Mouse (Mus musculus) urinary bladder, postnatal 14 days (tissue): ENCODE results near the gene Tcap.

Experiments
- DNase-seq: peaks from one replicate; pipeline ENCODE4 v3.0.0; 2021; ENCODE audit warnings: low spot score

Gene Tcap

DNA sequence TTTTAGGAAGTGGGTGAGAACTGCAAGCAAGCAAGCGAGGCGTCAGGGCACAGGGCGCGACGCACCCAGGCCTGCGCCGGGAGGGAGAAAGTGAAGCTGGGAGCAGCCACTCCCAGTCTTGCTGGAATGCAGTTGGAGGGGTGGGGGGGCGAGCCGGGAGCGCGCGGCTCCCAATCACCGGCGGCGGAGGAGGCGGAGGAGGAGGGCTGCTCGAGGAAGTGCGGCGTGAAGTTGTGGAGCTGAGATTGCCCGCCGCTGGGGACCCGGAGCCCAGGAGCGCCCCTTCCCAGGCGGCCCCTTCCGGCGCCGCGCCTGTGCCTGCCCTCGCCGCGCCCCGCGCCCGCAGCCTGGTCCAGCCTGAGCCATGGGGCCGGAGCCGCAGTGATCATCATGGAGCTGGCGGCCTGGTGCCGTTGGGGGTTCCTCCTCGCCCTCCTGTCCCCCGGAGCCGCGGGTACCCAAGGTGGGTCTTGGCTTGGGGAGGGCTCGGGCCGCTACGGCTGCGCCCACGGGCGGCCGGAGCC, 28.7 kb downstream of the Tcap start, which contains the start of gene Erbb2:
Gene Erbb2 (plus strand): TSS at position 198 of the 524 bp plus-strand sequence.
- peak; percentile 86 for DNase-seq

DNA sequence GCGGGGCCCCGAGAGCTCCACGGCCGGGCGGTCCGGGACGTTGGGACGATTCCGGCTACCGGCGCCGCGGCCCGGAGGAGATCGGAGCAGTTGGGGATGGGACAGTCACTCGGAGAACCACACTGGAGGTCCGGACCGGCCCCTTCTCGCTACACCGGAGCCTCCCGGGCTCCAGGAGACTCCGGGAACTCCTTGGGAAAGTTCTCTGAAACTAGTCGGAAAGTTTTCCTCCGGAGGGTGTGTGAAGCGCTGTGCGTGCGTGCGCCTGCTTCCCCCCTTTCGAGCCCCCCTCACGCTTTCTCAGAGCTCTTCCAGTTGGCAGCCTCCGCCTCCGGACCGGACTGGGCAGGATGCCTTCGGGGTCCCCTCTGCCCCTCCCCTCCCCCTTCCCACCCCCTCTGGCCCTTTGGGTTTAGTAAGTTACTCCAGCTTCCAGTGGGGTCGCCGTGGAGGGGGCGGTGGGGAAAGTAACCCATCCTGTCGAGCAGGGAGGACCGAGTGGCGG, 29.2 kb downstream of the Tcap start:
- DNase-seq = peak; percentile 44

DNA sequence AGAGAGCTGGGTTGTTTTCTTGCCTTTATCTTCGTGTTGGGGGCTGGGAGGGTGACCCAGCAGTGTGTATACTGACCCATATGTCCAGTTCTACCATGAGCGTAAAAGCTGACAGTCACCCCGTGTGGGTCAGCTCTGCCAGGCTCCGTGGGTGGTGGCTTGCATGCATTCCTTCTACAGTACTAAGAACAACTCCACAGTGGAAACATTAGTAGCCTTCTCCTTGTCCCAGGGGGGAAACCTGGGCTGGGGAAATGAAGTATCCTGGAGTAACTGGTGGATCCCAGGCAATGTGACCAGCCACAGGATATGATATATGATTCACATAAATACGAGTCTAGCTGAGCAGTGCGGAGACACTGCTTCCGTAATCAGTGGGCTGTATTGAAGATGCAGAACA, 30.1 kb downstream of the Tcap start:
- DNase-seq = peak; percentile 35

DNA sequence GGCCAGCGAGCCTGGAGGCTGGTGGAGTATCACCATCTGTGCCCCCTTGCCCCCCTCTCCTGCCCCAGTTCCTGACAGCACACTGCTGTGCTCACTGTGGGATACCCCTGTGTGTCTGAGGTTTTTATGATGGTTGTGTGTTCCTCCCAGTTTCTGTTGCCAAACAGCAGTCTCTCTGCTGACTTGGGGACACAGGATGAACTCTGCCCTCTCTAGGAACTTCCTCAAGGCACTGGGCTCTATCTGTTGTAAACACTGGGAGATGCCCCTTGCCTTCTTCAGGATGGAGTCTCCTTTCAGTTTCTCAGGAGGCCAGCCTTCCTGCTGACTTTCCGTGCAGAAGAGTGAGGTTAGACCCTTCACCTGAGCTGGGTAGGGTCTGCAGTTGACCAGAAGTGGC, 30.6 kb downstream of the Tcap start:
- DNase-seq = no peak

DNA sequence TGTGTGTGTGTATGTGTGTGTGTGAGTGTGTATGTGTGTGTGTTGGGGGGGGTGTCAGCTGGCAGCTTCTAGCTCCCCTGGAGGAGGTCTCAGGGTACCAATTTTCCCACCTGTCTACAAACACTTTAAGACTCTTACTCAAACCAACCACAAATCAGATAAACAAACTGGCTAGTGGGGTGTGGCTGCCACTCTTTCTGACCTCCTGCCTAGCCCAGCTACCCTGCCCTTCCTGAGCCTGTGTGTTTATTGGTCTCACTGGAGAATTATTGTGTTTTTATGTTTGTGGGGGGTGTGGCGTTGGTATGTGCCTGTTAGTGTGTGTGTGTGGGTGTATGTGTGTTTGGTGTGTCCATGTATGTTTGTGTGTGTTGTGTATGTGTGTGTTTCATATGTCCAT, 33.5 kb downstream of the Tcap start:
- peak; percentile 38 for DNase-seq

DNA sequence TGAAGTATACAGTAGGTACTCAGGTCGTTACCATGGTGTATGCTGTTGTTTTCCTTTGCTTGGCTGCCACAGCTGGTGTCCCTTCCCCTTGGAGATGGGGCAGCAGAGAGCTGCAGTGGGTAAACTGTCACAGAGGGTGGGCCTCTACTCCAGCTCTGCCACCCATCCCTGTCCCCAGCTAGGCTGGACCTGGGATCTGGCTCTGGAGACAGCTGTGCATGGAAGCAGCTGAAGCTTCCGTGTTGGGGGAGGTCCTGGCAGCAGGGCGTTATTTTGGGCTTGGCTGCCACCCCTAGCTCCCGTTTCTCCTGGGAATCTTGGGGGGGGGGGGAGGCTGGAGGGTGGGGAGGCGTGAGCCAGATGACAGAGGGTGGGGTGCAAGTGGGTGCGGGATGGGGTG, 34.7 kb downstream of the Tcap start:
- DNase-seq = peak; percentile 3

DNA sequence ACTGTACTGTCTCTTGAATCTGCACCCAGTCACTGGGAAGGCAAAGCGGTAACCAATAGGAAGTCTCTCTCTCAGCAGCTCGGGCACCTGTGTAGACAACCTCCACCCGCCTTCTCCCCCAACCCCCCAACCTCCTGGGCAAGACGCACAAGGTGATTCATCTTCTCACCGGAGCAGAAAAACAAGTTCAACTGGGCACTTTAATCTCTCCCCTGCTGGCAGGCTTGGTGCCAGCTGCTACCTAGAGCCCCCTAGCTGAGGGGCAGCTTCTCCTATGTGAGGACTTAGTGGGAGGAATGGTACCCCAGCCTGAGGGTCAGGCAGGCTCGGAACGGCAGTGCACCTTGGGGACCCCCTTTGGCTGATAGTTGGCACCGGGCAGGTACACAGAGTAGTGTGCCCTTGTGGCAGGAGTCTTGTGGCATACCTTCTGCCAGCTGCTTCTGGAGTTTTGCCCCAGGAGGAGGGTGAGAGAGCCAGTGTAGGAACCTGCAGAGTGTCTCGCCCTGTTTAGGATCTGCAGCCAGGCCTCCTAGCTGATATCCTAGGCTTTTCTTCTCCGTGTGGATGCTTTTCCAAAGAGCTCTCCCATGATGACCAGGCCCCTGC, 35.4 kb downstream of the Tcap start:
- peak; percentile 85 for DNase-seq

DNA sequence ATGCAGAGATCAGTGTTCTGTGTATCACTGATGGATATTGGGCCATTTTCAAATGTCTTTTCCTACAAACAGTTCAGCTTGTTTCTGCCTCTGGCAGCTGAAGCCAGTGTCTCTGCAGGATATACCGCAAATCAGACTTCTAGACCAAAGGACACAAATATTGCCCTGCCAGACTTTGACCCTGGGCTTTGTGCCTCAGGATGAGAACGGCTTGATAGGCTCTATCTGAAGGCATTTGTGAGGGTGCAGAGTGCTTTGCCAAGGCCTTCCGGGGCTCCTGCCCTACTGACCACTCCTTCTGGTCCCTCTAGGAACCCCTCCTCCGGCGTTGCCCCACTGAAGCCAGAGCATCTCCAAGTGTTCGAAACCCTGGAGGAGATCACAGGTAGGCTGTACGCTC, 43.0 kb downstream of the Tcap start:
- DNase-seq = no peak

DNA sequence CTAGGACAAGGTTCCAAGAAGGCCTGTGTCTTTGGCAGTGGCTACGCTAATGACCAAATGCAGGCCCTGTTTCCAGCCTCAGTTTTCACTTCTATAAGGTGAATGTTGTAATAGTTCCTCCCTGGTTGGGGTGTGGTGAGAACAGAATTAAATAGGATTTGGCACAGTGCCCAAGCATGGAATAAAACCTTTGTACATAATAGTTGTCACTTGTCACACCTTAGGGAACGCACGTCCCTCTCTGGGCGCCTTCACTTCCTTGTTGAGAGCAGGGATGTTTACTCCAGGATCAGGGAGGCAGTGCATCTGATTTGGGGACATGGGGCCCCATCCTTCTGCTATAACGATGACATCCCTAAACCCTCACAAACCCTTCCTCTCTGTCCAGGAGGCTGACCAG, 44.8 kb downstream of the Tcap start:
- no peak for DNase-seq

DNA sequence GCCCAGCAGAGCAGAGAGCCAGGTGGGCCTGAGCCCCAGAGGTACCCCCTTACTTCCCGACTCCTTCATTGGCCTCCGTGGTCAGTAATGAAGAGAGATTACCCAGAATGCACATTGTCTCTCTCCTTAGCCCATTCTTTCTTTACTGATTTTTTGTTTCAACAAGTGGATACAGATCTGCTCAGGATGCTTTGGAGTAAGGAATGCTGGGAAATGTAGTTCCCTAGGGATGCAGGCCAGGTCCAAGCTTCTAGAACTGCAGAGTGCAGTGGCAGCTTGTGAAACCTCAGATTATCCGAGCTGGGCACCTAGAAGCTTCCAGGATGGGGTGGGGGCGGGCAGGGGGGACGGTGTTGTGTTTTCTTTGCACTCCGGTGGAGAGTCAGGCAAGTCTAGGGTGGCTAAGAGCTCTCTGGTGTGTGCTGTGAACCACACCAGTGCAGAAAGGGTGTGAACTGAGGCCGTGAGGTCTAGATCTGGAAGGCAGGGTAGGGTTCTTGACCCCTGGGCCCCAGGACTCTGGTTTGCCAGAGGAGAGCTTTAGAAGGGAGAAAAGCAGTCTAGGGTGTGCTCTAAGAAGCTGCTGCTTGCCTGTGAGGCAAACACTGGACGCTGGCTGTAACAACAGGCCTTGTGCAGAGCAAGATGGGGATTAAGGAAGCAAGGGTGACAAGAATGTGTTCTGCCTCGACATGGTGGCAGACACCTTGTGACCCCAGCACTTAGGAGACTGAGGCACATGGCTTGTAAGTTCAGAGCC, 48.3 kb downstream of the Tcap start:
- no peak for DNase-seq
